Mouse (Mus musculus): ENCODE results near the gene Emc10.

Emc10 gene

GRCm38 (mm10) chr7:44495992-44496770 lies at the start of gene Emc10, which contains the start of gene Fam71e1:
Gene Emc10, minus strand, starts transcription at chr7:44496529.
Gene Fam71e1, plus strand, starts transcription at chr7:44496581.
- DNase-seq (ENCODE audit: low read depth, low spot score): peak; percentile 97

- no peak for DNase-seq (ENCODE audit: low read depth, low spot score)
Measured at GRCm38 (mm10) chr7:44543071-44543470, 46.7 kb upstream of the Emc10 start.

- DNase-seq (ENCODE audit: low read depth, low spot score): no peak
Measured at GRCm38 (mm10) chr7:44542555-44542954, 46.2 kb upstream of the Emc10 start.

- DNase-seq (ENCODE audit: low read depth, low spot score): no peak
Measured at GRCm38 (mm10) chr7:44538756-44539624, 42.7 kb upstream of the Emc10 start.

GRCm38 (mm10) chr7:44537496-44537895 lies 41.2 kb upstream of the Emc10 start:
- no peak for DNase-seq (ENCODE audit: low read depth, low spot score)

GRCm38 (mm10) chr7:44537009-44537408 lies 40.7 kb upstream of the Emc10 start:
- DNase-seq (ENCODE audit: low read depth, low spot score): no peak

- DNase-seq (ENCODE audit: low read depth, low spot score): peak; percentile 13
Measured at GRCm38 (mm10) chr7:44536590-44536968, 40.2 kb upstream of the Emc10 start.

GRCm38 (mm10) chr7:44535657-44536589 lies 39.6 kb upstream of the Emc10 start:
- DNase-seq (ENCODE audit: low read depth, low spot score): no peak

GRCm38 (mm10) chr7:44534656-44535441 lies 38.5 kb upstream of the Emc10 start:
- DNase-seq (ENCODE audit: low read depth, low spot score): no peak

GRCm38 (mm10) chr7:44534242-44534641 lies 37.9 kb upstream of the Emc10 start:
- DNase-seq (ENCODE audit: low read depth, low spot score): no peak

GRCm38 (mm10) chr7:44533746-44534045 lies 37.4 kb upstream of the Emc10 start:
- DNase-seq (ENCODE audit: low read depth, low spot score): no peak

GRCm38 (mm10) chr7:44532918-44533745 lies 36.8 kb upstream of the Emc10 start:
- DNase-seq (ENCODE audit: low read depth, low spot score): no peak

GRCm38 (mm10) chr7:44531946-44532732 lies 35.8 kb upstream of the Emc10 start, which contains the start of gene Spib:
Gene Spib, minus strand, starts transcription at chr7:44532071.
- no peak for DNase-seq (ENCODE audit: low read depth, low spot score)

GRCm38 (mm10) chr7:44531207-44531606 lies 34.9 kb upstream of the Emc10 start:
- no peak for DNase-seq (ENCODE audit: low read depth, low spot score)

GRCm38 (mm10) chr7:44530507-44530906 lies 34.2 kb upstream of the Emc10 start:
- DNase-seq (ENCODE audit: low read depth, low spot score): no peak

- no peak for DNase-seq (ENCODE audit: low read depth, low spot score)
Measured at GRCm38 (mm10) chr7:44529518-44529917, 33.2 kb upstream of the Emc10 start.

- no peak for DNase-seq (ENCODE audit: low read depth, low spot score)
Measured at GRCm38 (mm10) chr7:44527483-44528398, 31.4 kb upstream of the Emc10 start.
